Mouse (Mus musculus): ENCODE results near the gene Brpf3. TPM values are rescaled to one million over a fixed set of nuclear protein-coding genes. Genes with fewer than 3 reads are reported as not detected.

The Brpf3 gene
- polyA plus RNA-seq, 1 experiment from 2014 or later = 12.1 TPM

GRCm38 (mm10) chr17:28869412-28870110 is 68.7 kb downstream of the Brpf3 start:
- Histone ChIP-seq H3K4me3 (no peak overlapping the region), H3K9me3 (no peaks in the 10 kb centered on the region), H3K27ac (peak overlapping the region; percentile 1; the same call in 1 of the 2 replicates), H3K4me1 (no peaks in the 10 kb centered on the region), H3K4me2 (replicated peaks) (no peak overlapping the region), H3K36me3 (no peaks in the 10 kb centered on the region), H3K9ac (no peak overlapping the region), H3K27me3 (replicated peaks) (no peaks in the 10 kb centered on the region)
- 66% methylated on average over 9 of the region's 9 CpGs for WGBS
- ATAC-seq (ENCODE audit: low FRiP score, low read depth) = peak; percentile 87

GRCm38 (mm10) chr17:28870435-28870834 is 69.5 kb downstream of the Brpf3 start:
- Histone ChIP-seq H3K4me1 (no peaks in the 10 kb centered on the region), H3K36me3 (no peaks in the 10 kb centered on the region), H3K4me2 (replicated peaks) (no peak overlapping the region), H3K9ac (no peak overlapping the region), H3K27ac (no peak overlapping the region), H3K4me3 (no peak overlapping the region), H3K9me3 (no peaks in the 10 kb centered on the region), H3K27me3 (replicated peaks) (no peaks in the 10 kb centered on the region)
- WGBS = 72% methylated on average over 5 of the region's 5 CpGs
- ATAC-seq (ENCODE audit: low FRiP score, low read depth) = no peak

- 84% methylated on average over 11 of the region's 11 CpGs for WGBS
- H3K9me3 ChIP-seq = no peaks in the 10 kb centered on the region
- no peak overlapping the region for H3K27ac ChIP-seq
Observed at GRCm38 (mm10) chr17:28871831-28872230, 70.9 kb downstream of the Brpf3 start.

DNA sequence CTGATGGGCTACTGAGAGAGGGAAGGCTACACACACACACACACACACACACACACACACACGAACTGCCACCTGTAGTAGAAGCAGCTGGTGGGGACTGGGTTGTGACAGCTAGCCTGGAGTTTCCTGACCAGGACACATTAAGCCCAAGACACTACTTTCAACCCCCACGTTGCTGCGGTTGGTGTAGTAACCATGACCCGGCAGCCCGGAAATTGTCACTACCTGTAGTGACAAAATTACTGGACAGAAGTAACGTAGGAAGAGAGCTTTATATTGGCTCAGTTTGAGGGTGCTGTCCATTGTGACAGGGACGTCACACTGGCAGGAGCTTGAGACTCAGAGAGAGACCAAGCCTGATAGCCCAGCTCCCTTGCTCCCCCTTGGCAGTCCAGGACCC is 71.4 kb downstream of the Brpf3 start:
- no peak overlapping the region for H3K27ac ChIP-seq
- no peaks in the 10 kb centered on the region for H3K36me3 ChIP-seq
- H3K9ac ChIP-seq = no peak overlapping the region
- WGBS = 87% methylated on average over 7 of the region's 7 CpGs
- no peak for ATAC-seq (ENCODE audit: low FRiP score, low read depth)
- H3K4me3 ChIP-seq = no peak overlapping the region
- no peaks in the 10 kb centered on the region for H3K9me3 ChIP-seq
- no peak overlapping the region for H3K4me2 ChIP-seq (replicated peaks)
- no peaks in the 10 kb centered on the region for H3K4me1 ChIP-seq
- H3K27me3 ChIP-seq (replicated peaks) = no peaks in the 10 kb centered on the region

More at GRCm38 (mm10) chr17:28871831-28872230, 70.9 kb downstream of the Brpf3 start:
- Histone ChIP-seq H3K36me3 (no peaks in the 10 kb centered on the region), H3K4me1 (no peaks in the 10 kb centered on the region), H3K4me2 (replicated peaks) (no peak overlapping the region), H3K9ac (no peak overlapping the region), H3K4me3 (no peak overlapping the region), H3K27me3 (replicated peaks) (no peaks in the 10 kb centered on the region)
- ATAC-seq (ENCODE audit: low FRiP score, low read depth) = no peak

DNA sequence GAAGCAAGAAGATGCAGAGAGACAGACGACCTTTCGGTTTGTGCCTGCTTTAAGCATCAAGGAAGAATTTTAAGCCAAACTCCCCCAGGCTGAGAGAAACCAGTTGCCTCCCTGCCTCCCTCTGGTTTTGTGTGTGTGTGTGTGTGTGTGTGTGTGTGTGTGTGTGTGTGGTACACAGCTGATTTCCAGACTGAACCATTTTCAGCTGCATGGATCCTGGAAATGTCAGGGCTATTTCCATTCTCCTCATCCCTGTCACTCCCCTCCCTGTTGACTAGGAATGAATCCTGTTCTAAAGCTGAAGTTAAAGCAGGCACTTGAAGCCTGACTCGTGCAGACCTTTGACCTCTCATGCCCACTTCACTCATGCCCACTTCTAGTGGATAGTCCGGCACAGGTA is 73.3 kb downstream of the Brpf3 start:
- no peak overlapping the region for H3K9ac ChIP-seq
- no peak overlapping the region for H3K4me2 ChIP-seq (replicated peaks)
- ATAC-seq (ENCODE audit: low FRiP score, low read depth) = no peak
- H3K9me3 ChIP-seq = no peaks in the 10 kb centered on the region
- no peak overlapping the region for H3K27ac ChIP-seq
- H3K4me3 ChIP-seq = no peak overlapping the region
- no peaks in the 10 kb centered on the region for H3K4me1 ChIP-seq
- 0 out of 2 replicates have a peak, but pooled peaks cover 3% of the 10 kb centered on the region for H3K27me3 ChIP-seq (replicated peaks)
- H3K36me3 ChIP-seq = no peaks in the 10 kb centered on the region
- 85% methylated on average over 4 of the region's 4 CpGs for WGBS

DNA sequence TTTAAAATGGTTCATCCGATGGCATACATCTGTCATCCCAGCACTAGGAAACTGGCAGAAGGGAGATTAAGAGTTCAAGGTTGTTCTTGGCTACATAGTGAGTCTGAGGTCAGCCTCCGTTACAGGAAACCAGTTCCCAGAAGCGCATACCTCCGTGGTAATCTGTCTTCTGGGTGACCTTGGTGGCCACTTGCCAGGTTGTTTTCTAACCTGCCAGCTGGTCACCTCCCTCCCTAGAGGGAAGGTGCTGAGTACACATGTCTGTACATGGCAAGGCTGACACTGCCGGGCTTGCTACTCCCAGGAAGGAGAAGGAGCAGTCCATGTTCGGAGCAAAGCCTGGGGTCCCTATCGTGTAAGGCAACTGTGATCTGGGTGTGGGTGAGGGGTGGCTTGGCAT is 73.9 kb downstream of the Brpf3 start:
- H3K9me3 ChIP-seq = no peaks in the 10 kb centered on the region
- no peak overlapping the region for H3K9ac ChIP-seq
- no peaks in the 10 kb centered on the region for H3K4me1 ChIP-seq
- H3K4me2 ChIP-seq (replicated peaks) = no peak overlapping the region
- no peak overlapping the region for H3K27ac ChIP-seq
- 0 out of 2 replicates have a peak, but pooled peaks cover 3% of the 10 kb centered on the region for H3K27me3 ChIP-seq (replicated peaks)
- ATAC-seq (ENCODE audit: low FRiP score, low read depth) = no peak
- H3K36me3 ChIP-seq = no peaks in the 10 kb centered on the region
- H3K4me3 ChIP-seq = no peak overlapping the region
- 79% methylated on average over 7 of the region's 7 CpGs for WGBS

- Histone ChIP-seq H3K36me3 (no peaks in the 10 kb centered on the region), H3K9ac (no peak overlapping the region), H3K27me3 (replicated peaks) (peaks cover 5% of the 10 kb centered on the region), H3K9me3 (no peaks in the 10 kb centered on the region), H3K4me1 (no peaks in the 10 kb centered on the region), H3K27ac (no peak overlapping the region), H3K4me3 (no peak overlapping the region), H3K4me2 (replicated peaks) (no peak overlapping the region)
- ATAC-seq (ENCODE audit: low FRiP score, low read depth) = no peak
- WGBS = 51% methylated on average over 8 of the region's 8 CpGs
Observed at GRCm38 (mm10) chr17:28875316-28875715, 74.4 kb downstream of the Brpf3 start.

GRCm38 (mm10) chr17:28876331-28876730 is 75.4 kb downstream of the Brpf3 start:
- Histone ChIP-seq H3K4me1 (no peaks in the 10 kb centered on the region), H3K4me2 (replicated peaks) (peak overlapping the region; percentile 33), H3K9me3 (no peaks in the 10 kb centered on the region), H3K27me3 (replicated peaks) (peaks cover 9% of the 10 kb centered on the region), H3K9ac (no peak overlapping the region), H3K27ac (no peak overlapping the region), H3K36me3 (no peaks in the 10 kb centered on the region), H3K4me3 (no peak overlapping the region)
- WGBS = 69% methylated on average over 5 of the region's 5 CpGs
- ATAC-seq (ENCODE audit: low FRiP score, low read depth) = no peak

DNA sequence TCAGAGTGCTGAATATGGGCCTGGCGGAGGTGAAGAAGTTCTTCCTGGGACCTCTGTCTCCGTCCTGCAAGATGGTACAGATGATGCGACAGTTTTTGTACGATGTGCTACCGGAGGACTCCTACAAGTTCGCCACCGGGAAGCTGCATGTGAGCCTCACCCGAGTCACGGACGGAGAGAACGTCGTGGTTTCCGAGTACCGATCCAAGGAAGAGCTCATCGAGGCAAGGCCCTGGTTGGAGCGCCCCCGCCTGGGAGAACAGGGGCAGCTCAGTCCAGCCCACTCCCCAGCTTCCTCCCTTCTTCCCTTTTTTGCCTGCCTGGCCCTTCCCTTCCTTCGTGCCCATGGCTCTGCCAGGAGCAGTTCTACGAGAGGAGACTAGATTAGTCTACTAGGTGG is 75.9 kb downstream of the Brpf3 start:
- Histone ChIP-seq H3K9me3 (no peaks in the 10 kb centered on the region), H3K4me1 (no peaks in the 10 kb centered on the region), H3K4me3 (no peak overlapping the region), H3K27me3 (replicated peaks) (peaks cover 13% of the 10 kb centered on the region), H3K9ac (0 out of 2 replicates have a peak overlapping the region, but pooled peaks have one; percentile 17), H3K27ac (no peak overlapping the region), H3K4me2 (replicated peaks) (peak overlapping the region; percentile 33), H3K36me3 (no peaks in the 10 kb centered on the region)
- WGBS = 17% methylated on average over 19 of the region's 19 CpGs
- ATAC-seq (ENCODE audit: low FRiP score, low read depth) = no peak

- Histone ChIP-seq H3K27ac (no peak overlapping the region), H3K4me2 (replicated peaks) (peak overlapping the region; percentile 44), H3K9me3 (no peaks in the 10 kb centered on the region), H3K4me1 (no peaks in the 10 kb centered on the region), H3K9ac (no peak overlapping the region), H3K27me3 (replicated peaks) (peaks cover 13% of the 10 kb centered on the region), H3K36me3 (no peaks in the 10 kb centered on the region), H3K4me3 (no peak overlapping the region)
- WGBS = 5% methylated on average over 18 of the region's 18 CpGs
- ATAC-seq (ENCODE audit: low FRiP score, low read depth) = peak; percentile 31
Observed at GRCm38 (mm10) chr17:28879931-28880391, 79.1 kb downstream of the Brpf3 start.

- H3K36me3 ChIP-seq = no peaks in the 10 kb centered on the region
- H3K9ac ChIP-seq = no peak overlapping the region
- H3K27me3 ChIP-seq (replicated peaks) = peaks cover 13% of the 10 kb centered on the region
- no peaks in the 10 kb centered on the region for H3K9me3 ChIP-seq
- H3K27ac ChIP-seq = no peak overlapping the region
- H3K4me2 ChIP-seq (replicated peaks) = peak overlapping the region; percentile 32
- H3K4me1 ChIP-seq = no peaks in the 10 kb centered on the region
- 5% methylated on average over 12 of the region's 12 CpGs for WGBS
- no peak overlapping the region for H3K4me3 ChIP-seq
- no peak for ATAC-seq (ENCODE audit: low FRiP score, low read depth)
Observed at GRCm38 (mm10) chr17:28882316-28882715, 81.4 kb downstream of the Brpf3 start.

DNA sequence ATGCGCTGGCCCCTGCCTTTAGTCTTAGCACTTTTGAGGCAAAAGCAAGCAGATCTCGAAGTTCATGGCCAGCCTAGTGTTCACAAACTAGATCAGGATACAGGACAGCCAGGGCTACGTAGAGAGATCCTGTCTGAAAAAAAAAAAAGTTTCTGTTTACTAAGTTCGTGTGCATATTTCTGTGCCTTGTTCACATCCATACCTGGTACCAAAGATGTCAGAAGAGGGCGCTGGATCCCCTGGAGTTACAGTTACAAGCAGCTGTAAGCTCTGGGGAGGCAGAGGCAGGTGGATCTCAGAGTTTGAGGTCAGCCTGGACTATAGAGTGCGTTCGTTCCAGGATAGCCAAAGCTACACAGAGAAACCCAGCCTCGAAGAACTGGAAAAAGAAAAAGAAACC is 81.9 kb downstream of the Brpf3 start:
- no peak for ATAC-seq (ENCODE audit: low FRiP score, low read depth)
- no peaks in the 10 kb centered on the region for H3K9me3 ChIP-seq
- peak overlapping the region; percentile 32 for H3K4me2 ChIP-seq (replicated peaks)
- H3K27me3 ChIP-seq (replicated peaks) = peaks cover 13% of the 10 kb centered on the region
- no peak overlapping the region for H3K4me3 ChIP-seq
- no peaks in the 10 kb centered on the region for H3K4me1 ChIP-seq
- 61% methylated on average over 8 of the region's 8 CpGs for WGBS
- H3K36me3 ChIP-seq = no peaks in the 10 kb centered on the region
- no peak overlapping the region for H3K9ac ChIP-seq
- H3K27ac ChIP-seq = no peak overlapping the region
